Mouse (Mus musculus): ENCODE data around the gene Commd7. TPM values are rescaled to one million over a fixed set of nuclear protein-coding genes. Genes with fewer than 3 reads are reported as not detected.
"Not testable (repeated sequence)": the region's sequence is repeated elsewhere in the genome, so short reads cannot be mapped to it uniquely, and the experiment has no call there.

Gene Commd7
- total RNA-seq (2018; cell fraction: chromatin; rRNA removed): 10 to 100 TPM in 24 of 26 experiments, 1 to 10 TPM in 2; 6.3 to 69.6 (median 31.5) TPM
- total RNA-seq (2018; cell fraction: cytosol; rRNA removed): 10 to 100 TPM; 29.5 to 49.8 (median 44.7) TPM
- total RNA-seq (2018; cell fraction: nucleus; rRNA removed): 10 to 100 TPM in 25 of 26 experiments, 1 to 10 TPM in 1; 9.1 to 46.5 (median 21.6) TPM
- 43.4 to 46.2 TPM (median 43.5 TPM) in 3 replicates for polyA plus RNA-seq (2018)

- Histone ChIP-seq H3K36me3 (ENCODE audit: inconsistent target) (peaks cover 20% of the 10 kb centered on the region; the same call in 1 of the 2 replicates), H3K79me2 (ENCODE audit: inconsistent target) (peaks cover 32% of the 10 kb centered on the region), H3K27ac (peak within 1 kb of the TSS; percentile 73), H3K4me3 (ENCODE audit: inconsistent target) (peak within 1 kb of the TSS; percentile 68)
- WGBS (ENCODE audit: missing documents): 2% methylated on average over 51 of the region's 53 CpGs
These were observed at the start of gene Commd7 for GRCm38 (mm10) chr2:153631976-153632870. TSS of gene Commd7 (minus strand) at chr2:153632781.

- WGBS (ENCODE audit: missing documents): 100% methylated on average over 1 of the region's 1 CpGs
- H3K79me2 ChIP-seq (ENCODE audit: inconsistent target): no peaks in the 10 kb centered on the region
- no peak overlapping the region for H3K27ac ChIP-seq
- H3K36me3 ChIP-seq (ENCODE audit: inconsistent target): no peaks in the 10 kb centered on the region
- H3K4me3 ChIP-seq (ENCODE audit: inconsistent target): no peak overlapping the region
These were observed 47.4 kb upstream of the Commd7 start for GRCm38 (mm10) chr2:153679959-153680358.

- Histone ChIP-seq H3K36me3 (ENCODE audit: inconsistent target) (no peaks in the 10 kb centered on the region), H3K79me2 (ENCODE audit: inconsistent target) (no peaks in the 10 kb centered on the region), H3K27ac (no peak overlapping the region), H3K4me3 (ENCODE audit: inconsistent target) (no peak overlapping the region)
- WGBS (ENCODE audit: missing documents): 88% methylated on average over 7 of the region's 7 CpGs
These were observed 45.0 kb upstream of the Commd7 start for GRCm38 (mm10) chr2:153677550-153677949.

- no peaks in the 10 kb centered on the region for H3K79me2 ChIP-seq (ENCODE audit: inconsistent target)
- no peak overlapping the region for H3K27ac ChIP-seq
- no peaks in the 10 kb centered on the region for H3K36me3 ChIP-seq (ENCODE audit: inconsistent target)
- H3K4me3 ChIP-seq (ENCODE audit: inconsistent target): no peak overlapping the region
- WGBS (ENCODE audit: missing documents): 99% methylated on average over 6 of the region's 6 CpGs
These were observed 44.4 kb upstream of the Commd7 start for GRCm38 (mm10) chr2:153676944-153677343.

- not testable (repeated sequence) for H3K79me2 ChIP-seq (ENCODE audit: inconsistent target); H3K36me3 ChIP-seq (ENCODE audit: inconsistent target); H3K27ac ChIP-seq; H3K4me3 ChIP-seq (ENCODE audit: inconsistent target)
- WGBS (ENCODE audit: missing documents): 88% methylated on average over 1 of the region's 1 CpGs
These were observed 42.8 kb upstream of the Commd7 start for GRCm38 (mm10) chr2:153675364-153675763.

- Histone ChIP-seq H3K36me3 (ENCODE audit: inconsistent target) (no peaks in the 10 kb centered on the region), H3K27ac (no peak overlapping the region), H3K4me3 (ENCODE audit: inconsistent target) (no peak overlapping the region), H3K79me2 (ENCODE audit: inconsistent target) (no peaks in the 10 kb centered on the region)
- 83% methylated on average over 2 of the region's 2 CpGs for WGBS (ENCODE audit: missing documents)
These were observed 40.0 kb upstream of the Commd7 start for GRCm38 (mm10) chr2:153672619-153673018.

- Histone ChIP-seq H3K79me2 (ENCODE audit: inconsistent target) (no peaks in the 10 kb centered on the region), H3K27ac (no peak overlapping the region), H3K4me3 (ENCODE audit: inconsistent target) (no peak overlapping the region), H3K36me3 (ENCODE audit: inconsistent target) (no peaks in the 10 kb centered on the region)
- WGBS (ENCODE audit: missing documents): 96% methylated on average over 5 of the region's 5 CpGs
These were observed 37.5 kb upstream of the Commd7 start for GRCm38 (mm10) chr2:153670111-153670510.

- H3K27ac ChIP-seq: no peak overlapping the region
- H3K4me3 ChIP-seq (ENCODE audit: inconsistent target): no peak overlapping the region
- no peaks in the 10 kb centered on the region for H3K79me2 ChIP-seq (ENCODE audit: inconsistent target)
- WGBS (ENCODE audit: missing documents): 84% methylated on average over 7 of the region's 7 CpGs
- no peaks in the 10 kb centered on the region for H3K36me3 ChIP-seq (ENCODE audit: inconsistent target)
These were observed 36.3 kb upstream of the Commd7 start for GRCm38 (mm10) chr2:153668754-153669376.

GRCm38 (mm10) chr2:153665401-153665800, 32.8 kb upstream of the Commd7 start:
- no peaks in the 10 kb centered on the region for H3K79me2 ChIP-seq (ENCODE audit: inconsistent target)
- H3K4me3 ChIP-seq (ENCODE audit: inconsistent target): no peak overlapping the region
- WGBS (ENCODE audit: missing documents): 83% methylated on average over 7 of the region's 7 CpGs
- H3K36me3 ChIP-seq (ENCODE audit: inconsistent target): no peaks in the 10 kb centered on the region
- no peak overlapping the region for H3K27ac ChIP-seq

GRCm38 (mm10) chr2:153660616-153661015, 28.0 kb upstream of the Commd7 start:
- Histone ChIP-seq H3K79me2 (ENCODE audit: inconsistent target) (no peaks in the 10 kb centered on the region), H3K27ac (no peak overlapping the region), H3K4me3 (ENCODE audit: inconsistent target) (no peak overlapping the region), H3K36me3 (ENCODE audit: inconsistent target) (no peaks in the 10 kb centered on the region)
- WGBS (ENCODE audit: missing documents): 89% methylated on average over 2 of the region's 3 CpGs

GRCm38 (mm10) chr2:153657659-153658058, 25.1 kb upstream of the Commd7 start:
- WGBS (ENCODE audit: missing documents): 83% methylated on average over 2 of the region's 8 CpGs
- not testable (repeated sequence) for H3K79me2 ChIP-seq (ENCODE audit: inconsistent target); H3K4me3 ChIP-seq (ENCODE audit: inconsistent target); H3K27ac ChIP-seq; H3K36me3 ChIP-seq (ENCODE audit: inconsistent target)

- Histone ChIP-seq H3K4me3 (ENCODE audit: inconsistent target) (no peak overlapping the region), H3K36me3 (ENCODE audit: inconsistent target) (no peaks in the 10 kb centered on the region), H3K79me2 (ENCODE audit: inconsistent target) (no peaks in the 10 kb centered on the region), H3K27ac (no peak overlapping the region)
- 91% methylated on average over 3 of the region's 3 CpGs for WGBS (ENCODE audit: missing documents)
These were observed 19.1 kb upstream of the Commd7 start for GRCm38 (mm10) chr2:153651681-153652080.

- H3K27ac ChIP-seq: no peak overlapping the region
- WGBS (ENCODE audit: missing documents): 7% methylated on average over 28 of the region's 28 CpGs
- no peaks in the 10 kb centered on the region for H3K79me2 ChIP-seq (ENCODE audit: inconsistent target)
- peak overlapping the region; percentile 58 for H3K4me3 ChIP-seq (ENCODE audit: inconsistent target)
- H3K36me3 ChIP-seq (ENCODE audit: inconsistent target): no peaks in the 10 kb centered on the region
These were observed 17.6 kb upstream of the Commd7 start for GRCm38 (mm10) chr2:153650014-153650687.

- under 1% methylated on average over 87 of the region's 93 CpGs for WGBS (ENCODE audit: missing documents)
- Histone ChIP-seq H3K36me3 (ENCODE audit: inconsistent target) (no peaks in the 10 kb centered on the region), H3K4me3 (ENCODE audit: inconsistent target) (peak within 1 kb of the TSS; percentile 58), H3K79me2 (ENCODE audit: inconsistent target) (no peaks in the 10 kb centered on the region), H3K27ac (no peak within 1 kb of the TSS)
These were observed 16.9 kb upstream of the Commd7 start, which contains the start of gene Dnmt3b for GRCm38 (mm10) chr2:153649298-153650013. TSS of gene Dnmt3b (plus strand) at chr2:153649450.
